Mouse (Mus musculus): Measurements from ENCODE around the gene Btnl2. TPM values are rescaled to one million over a fixed set of nuclear protein-coding genes. Genes with fewer than 3 reads are reported as not detected.
"Not testable (repeated sequence)": the region's sequence is repeated elsewhere in the genome, so short reads cannot be mapped to it uniquely, and the experiment has no call there.

Btnl2 gene
- total RNA-seq (2017) = not detected in 2 replicates

- ATAC-seq (replicated peaks in 1 of 2; ENCODE audit: insufficient read depth in 1 of 2, low FRiP score in 2 of 2, low TSS enrichment in 1 of 2, low read depth in 1 of 2, poor library complexity in 2 of 2, severe bottlenecking in 2 of 2) = 0 out of 4 replicates have a peak, but pooled peaks of 1 of the 2 experiments have one; percentile 10
These were observed at the start of gene Btnl2 for GRCm38 (mm10) chr17:34354539-34354938. Gene Btnl2, plus strand, starts transcription at chr17:34354822.

GRCm38 (mm10) chr17:34305380-34306030, 49.1 kb upstream of the Btnl2 start, which contains the start of gene H2-Eb1:
Gene H2-Eb1, plus strand, starts transcription at chr17:34305867.
- peak; percentile 80 to 86 for ATAC-seq (replicated peaks in 1 of 2; ENCODE audit: insufficient read depth in 1 of 2, low FRiP score in 2 of 2, low TSS enrichment in 1 of 2, low read depth in 1 of 2, poor library complexity in 2 of 2, severe bottlenecking in 2 of 2)

- no peak for ATAC-seq (replicated peaks in 1 of 2; ENCODE audit: insufficient read depth in 1 of 2, low FRiP score in 2 of 2, low TSS enrichment in 1 of 2, low read depth in 1 of 2, poor library complexity in 2 of 2, severe bottlenecking in 2 of 2)
These were observed 48.2 kb upstream of the Btnl2 start for GRCm38 (mm10) chr17:34306407-34306806.

GRCm38 (mm10) chr17:34307216-34307615, 47.4 kb upstream of the Btnl2 start:
- ATAC-seq (replicated peaks in 1 of 2; ENCODE audit: insufficient read depth in 1 of 2, low FRiP score in 2 of 2, low TSS enrichment in 1 of 2, low read depth in 1 of 2, poor library complexity in 2 of 2, severe bottlenecking in 2 of 2) = no peak

- ATAC-seq (replicated peaks in 1 of 2; ENCODE audit: insufficient read depth in 1 of 2, low FRiP score in 2 of 2, low TSS enrichment in 1 of 2, low read depth in 1 of 2, poor library complexity in 2 of 2, severe bottlenecking in 2 of 2) = no peak
These were observed 46.5 kb upstream of the Btnl2 start for GRCm38 (mm10) chr17:34308161-34308560.

GRCm38 (mm10) chr17:34309225-34309624, 45.4 kb upstream of the Btnl2 start:
- no peak for ATAC-seq (replicated peaks in 1 of 2; ENCODE audit: insufficient read depth in 1 of 2, low FRiP score in 2 of 2, low TSS enrichment in 1 of 2, low read depth in 1 of 2, poor library complexity in 2 of 2, severe bottlenecking in 2 of 2)

GRCm38 (mm10) chr17:34309683-34310385, 44.8 kb upstream of the Btnl2 start:
- peak; percentile 27 to 56; a peak in 3 of 4 replicates for ATAC-seq (replicated peaks in 1 of 2; ENCODE audit: insufficient read depth in 1 of 2, low FRiP score in 2 of 2, low TSS enrichment in 1 of 2, low read depth in 1 of 2, poor library complexity in 2 of 2, severe bottlenecking in 2 of 2)

GRCm38 (mm10) chr17:34310526-34310925, 44.1 kb upstream of the Btnl2 start:
- ATAC-seq (replicated peaks in 1 of 2; ENCODE audit: insufficient read depth in 1 of 2, low FRiP score in 2 of 2, low TSS enrichment in 1 of 2, low read depth in 1 of 2, poor library complexity in 2 of 2, severe bottlenecking in 2 of 2) = not testable (repeated sequence)

GRCm38 (mm10) chr17:34312185-34312584, 42.4 kb upstream of the Btnl2 start:
- 0 out of 4 replicates have a peak, but pooled peaks of 1 of the 2 experiments have one; percentile 34 for ATAC-seq (replicated peaks in 1 of 2; ENCODE audit: insufficient read depth in 1 of 2, low FRiP score in 2 of 2, low TSS enrichment in 1 of 2, low read depth in 1 of 2, poor library complexity in 2 of 2, severe bottlenecking in 2 of 2)

GRCm38 (mm10) chr17:34313393-34313792, 41.2 kb upstream of the Btnl2 start:
- peak; percentile 79 to 81 for ATAC-seq (replicated peaks in 1 of 2; ENCODE audit: insufficient read depth in 1 of 2, low FRiP score in 2 of 2, low TSS enrichment in 1 of 2, low read depth in 1 of 2, poor library complexity in 2 of 2, severe bottlenecking in 2 of 2)

GRCm38 (mm10) chr17:34314286-34314685, 40.3 kb upstream of the Btnl2 start:
- ATAC-seq (replicated peaks in 1 of 2; ENCODE audit: insufficient read depth in 1 of 2, low FRiP score in 2 of 2, low TSS enrichment in 1 of 2, low read depth in 1 of 2, poor library complexity in 2 of 2, severe bottlenecking in 2 of 2) = no peak

GRCm38 (mm10) chr17:34315512-34315911, 39.1 kb upstream of the Btnl2 start:
- ATAC-seq (replicated peaks in 1 of 2; ENCODE audit: insufficient read depth in 1 of 2, low FRiP score in 2 of 2, low TSS enrichment in 1 of 2, low read depth in 1 of 2, poor library complexity in 2 of 2, severe bottlenecking in 2 of 2) = no peak

GRCm38 (mm10) chr17:34316697-34317096, 37.9 kb upstream of the Btnl2 start:
- no peak for ATAC-seq (replicated peaks in 1 of 2; ENCODE audit: insufficient read depth in 1 of 2, low FRiP score in 2 of 2, low TSS enrichment in 1 of 2, low read depth in 1 of 2, poor library complexity in 2 of 2, severe bottlenecking in 2 of 2)

GRCm38 (mm10) chr17:34317275-34317674, 37.3 kb upstream of the Btnl2 start:
- ATAC-seq (replicated peaks in 1 of 2; ENCODE audit: insufficient read depth in 1 of 2, low FRiP score in 2 of 2, low TSS enrichment in 1 of 2, low read depth in 1 of 2, poor library complexity in 2 of 2, severe bottlenecking in 2 of 2) = no peak

GRCm38 (mm10) chr17:34325436-34325835, 29.2 kb upstream of the Btnl2 start, which contains the start of gene H2-Eb2:
Gene H2-Eb2, plus strand, starts transcription at chr17:34325665.
- ATAC-seq (replicated peaks in 1 of 2; ENCODE audit: insufficient read depth in 1 of 2, low FRiP score in 2 of 2, low TSS enrichment in 1 of 2, low read depth in 1 of 2, poor library complexity in 2 of 2, severe bottlenecking in 2 of 2) = peak; percentile 33 to 45; a peak in 2 of 4 replicates

GRCm38 (mm10) chr17:34326373-34326772, 28.2 kb upstream of the Btnl2 start:
- no peak for ATAC-seq (replicated peaks in 1 of 2; ENCODE audit: insufficient read depth in 1 of 2, low FRiP score in 2 of 2, low TSS enrichment in 1 of 2, low read depth in 1 of 2, poor library complexity in 2 of 2, severe bottlenecking in 2 of 2)

GRCm38 (mm10) chr17:34329807-34330206, 24.8 kb upstream of the Btnl2 start:
- ATAC-seq (replicated peaks in 1 of 2; ENCODE audit: insufficient read depth in 1 of 2, low FRiP score in 2 of 2, low TSS enrichment in 1 of 2, low read depth in 1 of 2, poor library complexity in 2 of 2, severe bottlenecking in 2 of 2) = peak in 1 of 2 experiments; percentile 46; a peak in 1 of 4 replicates

GRCm38 (mm10) chr17:34331200-34331599, 23.4 kb upstream of the Btnl2 start:
- ATAC-seq (replicated peaks in 1 of 2; ENCODE audit: insufficient read depth in 1 of 2, low FRiP score in 2 of 2, low TSS enrichment in 1 of 2, low read depth in 1 of 2, poor library complexity in 2 of 2, severe bottlenecking in 2 of 2) = no peak

Data from hematopoietic stem cell, adult 5-6 weeks (primary cell).